Mouse (Mus musculus): ENCODE data around the gene Rtn1.

GRCm38 (mm10) chr12:72325025-72325424 is 83.8 kb downstream of the Rtn1 start:
- TF ChIP-seq GATA1 (IDR thresholded peaks at IDR 0.05; ENCODE audit: low read length) (no peak), TAL1 (IDR thresholded peaks at IDR 0.05; ENCODE audit: low read length) (no peak)
